Mouse (Mus musculus) C2C12 (cell line): ENCODE measurements around the gene Nsa2.

Experiments used
- CEBPB ChIP-seq: IDR thresholded peaks from one replicate; pipeline ENCODE4 v1.6.1; 2011; ENCODE audit warnings: low read depth, mild to moderate bottlenecking, control low read depth, moderate library complexity
- MAX ChIP-seq: IDR thresholded peaks from one replicate; pipeline ENCODE4 v1.6.1; 2011; ENCODE audit warnings: mild to moderate bottlenecking, control low read depth

GRCm38 (mm10) chr13:97184656-97185055 is 46.9 kb upstream of the Nsa2 start:
- TF ChIP-seq CEBPB (no peak), MAX (no peak)
